Mouse (Mus musculus) liver, embryonic 12.5 days (tissue): ENCODE measurements around the gene Tesmin. TPM values are rescaled to one million over a fixed set of nuclear protein-coding genes. Genes with fewer than 3 reads are reported as not detected.

Source experiments
- ATAC-seq: fragments of 200-750 bp; cut with Nextera tagmentation; 2 replicates; pipeline ENCODE4 v1.8.0; 2017; ENCODE audit warnings: moderate number of reproducible peaks, mild to moderate bottlenecking, moderate library complexity
- H3K27ac ChIP-seq: fragments of 300-500 bp; sonication (generic); 2 replicates; pipeline ENCODE4 v1.5.1; 2016; ENCODE audit warnings: mild to moderate bottlenecking
- H3K27me3 ChIP-seq: fragments of 300-500 bp; sonication (generic); replicated peaks from 2 replicates; pipeline ENCODE4 v1.6.1; 2016; ENCODE audit warnings: mild to moderate bottlenecking, moderate library complexity
- H3K36me3 ChIP-seq: fragments of 300-500 bp; sonication (generic); 2 replicates; pipeline ENCODE4 v1.6.1; 2016; ENCODE audit warnings: mild to moderate bottlenecking, moderate library complexity
- H3K4me1 ChIP-seq: fragments of 300-500 bp; sonication (generic); 2 replicates; pipeline ENCODE4 v1.6.1; 2016
- H3K4me2 ChIP-seq: fragments of 300-500 bp; sonication (generic); 2 replicates; pipeline ENCODE4 v1.6.1; 2016; ENCODE audit warnings: mild to moderate bottlenecking, moderate library complexity
- H3K4me3 ChIP-seq: fragments of 300-500 bp; sonication (generic); 2 replicates; pipeline ENCODE4 v1.5.1; 2016; ENCODE audit warnings: mild to moderate bottlenecking, moderate library complexity
- H3K9ac ChIP-seq: fragments of 300-500 bp; sonication (generic); 2 replicates; pipeline ENCODE4 v1.6.1; 2016; ENCODE audit warnings: mild to moderate bottlenecking, moderate library complexity
- H3K9me3 ChIP-seq: fragments of 300-500 bp; sonication (generic); replicated peaks from 2 replicates; pipeline ENCODE4 v1.6.1; 2016; ENCODE audit warnings: mild to moderate bottlenecking, moderate library complexity
- WGBS: fragments of 180-500 bp; shearing (Covaris S2); methylation state at CpG from one replicate; pipeline ENCODE4 v1.1.7; 2016; ENCODE audit not compliant: insufficient replicate concordance; 5-methylcytosine and 5-hydroxymethylcytosine counted together
- polyA plus RNA-seq: library from polyadenylated mRNA; unstranded; fragments of >200 nt; fragmentation: Nextera tagmentation; extraction: Ambion mirVana; gene quantifications from 2 replicates; pipeline ENCODE4 v1.2.1, GENCODE M21; 2016

The Tesmin gene
- polyA plus RNA-seq, 1 experiment from 2014 or later, result 0.41 TPM

- H3K36me3 ChIP-seq, result peaks cover 30% of the 10 kb centered on the region
Observed at GRCm38 (mm10) chr19:3450714-3451113, 62.1 kb downstream of the Tesmin start.

GRCm38 (mm10) chr19:3451170-3451569, 62.5 kb downstream of the Tesmin start:
- H3K4me1 ChIP-seq, result no peaks in the 10 kb centered on the region
- H3K36me3 ChIP-seq, result peaks cover 34% of the 10 kb centered on the region
- no peak for ATAC-seq
- no peak overlapping the region for H3K27ac ChIP-seq
- no peak overlapping the region for H3K4me2 ChIP-seq
- H3K9ac ChIP-seq, result no peak overlapping the region
- peaks cover 4% of the 10 kb centered on the region; the same call in 1 of the 2 replicates for H3K9me3 ChIP-seq
- no peak overlapping the region for H3K4me3 ChIP-seq
- 35% methylated on average over 6 of the region's 6 CpGs for WGBS
- no peaks in the 10 kb centered on the region for H3K27me3 ChIP-seq

More at GRCm38 (mm10) chr19:3450714-3451113, 62.1 kb downstream of the Tesmin start:
- ATAC-seq, result no peak
- Histone ChIP-seq H3K4me2 (no peak overlapping the region), H3K27ac (no peak overlapping the region), H3K27me3 (no peaks in the 10 kb centered on the region), H3K4me3 (no peak overlapping the region), H3K9me3 (peaks cover 4% of the 10 kb centered on the region; the same call in 1 of the 2 replicates), H3K9ac (no peak overlapping the region), H3K4me1 (no peaks in the 10 kb centered on the region)
- 75% methylated on average over 3 of the region's 3 CpGs for WGBS

- Histone ChIP-seq H3K4me3 (no peak overlapping the region), H3K4me1 (no peaks in the 10 kb centered on the region), H3K9me3 (peaks cover 4% of the 10 kb centered on the region; the same call in 1 of the 2 replicates), H3K27ac (no peak overlapping the region), H3K36me3 (peaks cover 39% of the 10 kb centered on the region), H3K27me3 (no peaks in the 10 kb centered on the region), H3K9ac (no peak overlapping the region), H3K4me2 (no peak overlapping the region)
- 47% methylated on average over 6 of the region's 6 CpGs for WGBS
- no peak; the same call in 1 of the 2 replicates for ATAC-seq
Observed at GRCm38 (mm10) chr19:3451649-3452048, 63.0 kb downstream of the Tesmin start.

Other genes with a start within 250 kb of the Tesmin start
- gene Mrpl21, start 106.0 kb upstream of the Tesmin start, polyA plus RNA-seq, result 95.7 and 99.8 TPM in 2 replicates
- 5.1 and 5.7 TPM in 2 replicates for gene Ighmbp2, start 105.8 kb upstream of the Tesmin start, polyA plus RNA-seq
- gene Cpt1a, start 66.5 kb upstream of the Tesmin start, polyA plus RNA-seq, result 7.0 and 8.3 TPM in 2 replicates
- 0.19 and 0.29 TPM in 2 replicates for gene Gal, start 25.7 kb downstream of the Tesmin start, polyA plus RNA-seq
- 35.8 and 37.3 TPM in 2 replicates for gene Ppp6r3, start 186.9 kb downstream of the Tesmin start, polyA plus RNA-seq